Mouse (Mus musculus) urinary bladder, postnatal 36 days (tissue): Measurements from ENCODE around the gene Snap47.
A peak's percentile ranks its signal among the peaks of the same experiment; 100 is the strongest.

Experiments
- DNase-seq, 2 experiments: peaks; one replicate each; pipeline ENCODE4 v3.0.0; 2022; ENCODE audit warnings: low spot score in 2 of 2, mixed read lengths in 1 of 2

Gene Snap47

DNA sequence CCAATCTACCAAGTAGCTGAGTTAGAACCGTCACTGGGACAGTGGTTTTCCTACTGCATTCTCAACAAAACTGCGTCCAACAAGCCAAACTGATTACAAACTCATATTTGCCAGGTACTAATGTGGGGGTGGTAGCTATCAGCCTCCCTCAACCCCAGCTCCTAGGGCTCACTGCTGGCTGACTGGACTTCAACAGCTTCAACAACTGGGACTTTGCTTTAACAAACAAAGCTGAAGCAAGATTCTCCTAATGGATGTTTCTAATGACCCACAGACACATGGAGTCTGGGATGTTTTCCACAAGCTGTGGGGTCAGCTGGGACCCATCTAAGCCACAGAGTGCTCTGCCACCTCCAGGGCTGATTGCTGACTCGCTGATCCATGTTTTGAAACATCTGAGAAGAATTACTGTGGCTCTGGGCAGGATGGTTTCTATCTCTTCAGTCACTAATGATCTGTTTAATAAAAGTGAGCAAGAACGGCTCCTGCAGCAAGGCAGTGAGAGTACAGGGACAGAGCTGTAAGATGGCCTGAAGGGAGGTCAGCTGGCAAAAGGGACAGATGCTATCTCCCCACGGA lies 27.9 kb downstream of the Snap47 start:
- DNase-seq, result no peak

DNA sequence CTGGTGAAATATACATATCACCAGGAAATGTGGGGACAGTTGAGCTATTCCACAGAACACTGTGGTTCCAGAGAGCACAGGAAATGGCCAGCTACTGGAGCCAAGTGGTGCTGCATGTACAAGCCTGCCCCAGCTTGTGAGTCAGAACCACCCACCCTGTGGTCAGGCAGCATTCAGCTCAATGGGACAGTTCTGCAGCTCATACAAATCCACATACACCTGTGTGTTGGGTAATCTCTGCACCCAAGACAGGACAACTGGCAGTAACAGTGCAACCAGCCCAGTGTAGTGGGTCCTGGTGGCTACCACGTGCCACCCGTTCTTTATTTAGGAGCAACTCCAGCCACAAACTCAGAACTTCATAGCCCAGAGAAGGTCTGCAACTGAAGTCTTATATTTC lies 29.0 kb downstream of the Snap47 start:
- peak; percentile 56 to 70 for DNase-seq

- DNase-seq, result no peak
Measured at GRCm38 (mm10) chr11:59421436-59421835, 29.6 kb downstream of the Snap47 start.

DNA sequence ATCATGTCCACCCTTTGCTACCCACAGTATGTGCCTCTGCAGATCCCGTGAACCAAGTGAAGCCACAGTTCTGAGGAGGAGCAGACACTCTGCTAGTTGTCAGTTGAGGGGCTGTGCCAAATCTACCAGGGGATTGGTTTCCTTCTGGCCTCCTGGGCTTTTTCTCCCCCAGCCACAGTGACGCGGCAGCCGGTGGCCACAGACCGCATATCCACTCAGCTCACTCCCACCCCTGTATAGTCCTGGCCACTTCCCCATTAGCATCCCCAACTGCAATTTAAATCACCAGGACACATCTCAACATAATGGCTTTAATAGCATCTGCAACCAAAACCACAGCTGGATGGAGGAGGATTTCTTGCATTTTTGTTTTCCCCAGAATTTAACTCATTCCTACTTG lies 32.3 kb downstream of the Snap47 start:
- DNase-seq, result no peak

DNA sequence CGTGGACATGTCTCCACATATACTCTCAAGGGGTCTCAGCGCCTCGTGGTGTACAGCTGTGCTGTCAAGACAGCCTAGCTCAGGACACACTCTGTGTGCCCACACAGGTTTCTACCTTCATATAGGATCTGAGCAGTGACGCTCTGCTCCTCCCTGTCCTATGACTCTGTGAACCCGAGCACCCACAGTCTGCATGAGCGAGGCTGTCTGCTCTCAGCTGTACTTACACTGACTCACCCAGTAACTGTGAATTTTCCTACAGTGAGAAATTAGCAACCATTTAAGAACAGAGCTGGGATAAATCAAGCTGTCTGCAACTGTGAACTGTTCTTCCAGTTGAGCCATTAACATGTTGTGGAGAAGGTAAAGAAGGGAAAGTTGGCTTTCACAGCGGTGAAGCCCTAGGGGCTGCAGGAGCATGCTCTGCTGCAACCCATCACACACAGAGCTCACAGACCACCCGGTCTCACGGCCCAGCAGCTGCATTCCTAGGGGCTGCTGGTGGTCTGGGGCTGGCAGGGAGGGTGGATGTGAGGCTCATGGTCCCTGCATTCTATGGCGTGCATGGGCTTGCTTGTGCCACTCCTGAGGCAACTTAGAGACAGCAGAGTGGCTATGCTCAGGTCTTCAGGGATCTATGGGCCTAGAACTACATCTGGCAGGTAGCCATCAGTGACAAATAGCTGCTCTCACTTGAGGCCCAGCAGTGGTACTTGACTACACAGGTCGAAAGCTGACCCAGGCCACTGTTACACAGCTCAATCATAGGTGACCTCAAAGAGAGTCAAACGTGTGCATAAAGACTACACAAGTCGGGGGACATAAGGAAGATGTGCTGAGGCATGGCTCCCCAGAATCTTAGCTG lies 37.8 kb downstream of the Snap47 start:
- DNase-seq, result no peak

- DNase-seq, result no peak
Measured at GRCm38 (mm10) chr11:59412058-59412457, 38.9 kb downstream of the Snap47 start.

GRCm38 (mm10) chr11:59410851-59411250 lies 40.1 kb downstream of the Snap47 start:
- DNase-seq, result no peak

GRCm38 (mm10) chr11:59405761-59406160 lies 45.2 kb downstream of the Snap47 start:
- no peak for DNase-seq

- DNase-seq, result no peak
Measured at GRCm38 (mm10) chr11:59400876-59401275, 50.1 kb downstream of the Snap47 start.

DNA sequence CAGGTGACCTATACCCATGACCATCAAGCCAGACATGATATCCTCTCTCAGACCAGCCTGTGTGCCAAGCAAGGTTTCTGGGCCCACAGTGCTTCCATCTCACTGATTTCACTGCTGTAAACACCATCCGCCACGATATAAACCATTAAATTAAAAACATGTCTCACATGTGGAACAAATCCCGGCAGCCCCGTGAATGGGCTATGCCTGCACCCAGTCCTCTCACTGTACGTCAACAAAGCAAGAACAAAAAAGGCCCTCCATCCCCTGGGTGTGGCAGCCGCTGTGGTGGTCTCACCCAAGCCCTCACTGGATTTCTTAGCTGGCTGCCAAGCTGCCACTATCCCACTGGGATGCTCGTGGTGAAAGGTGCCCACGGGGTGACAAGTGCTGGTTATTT lies 51.2 kb downstream of the Snap47 start:
- DNase-seq, result no peak

DNA sequence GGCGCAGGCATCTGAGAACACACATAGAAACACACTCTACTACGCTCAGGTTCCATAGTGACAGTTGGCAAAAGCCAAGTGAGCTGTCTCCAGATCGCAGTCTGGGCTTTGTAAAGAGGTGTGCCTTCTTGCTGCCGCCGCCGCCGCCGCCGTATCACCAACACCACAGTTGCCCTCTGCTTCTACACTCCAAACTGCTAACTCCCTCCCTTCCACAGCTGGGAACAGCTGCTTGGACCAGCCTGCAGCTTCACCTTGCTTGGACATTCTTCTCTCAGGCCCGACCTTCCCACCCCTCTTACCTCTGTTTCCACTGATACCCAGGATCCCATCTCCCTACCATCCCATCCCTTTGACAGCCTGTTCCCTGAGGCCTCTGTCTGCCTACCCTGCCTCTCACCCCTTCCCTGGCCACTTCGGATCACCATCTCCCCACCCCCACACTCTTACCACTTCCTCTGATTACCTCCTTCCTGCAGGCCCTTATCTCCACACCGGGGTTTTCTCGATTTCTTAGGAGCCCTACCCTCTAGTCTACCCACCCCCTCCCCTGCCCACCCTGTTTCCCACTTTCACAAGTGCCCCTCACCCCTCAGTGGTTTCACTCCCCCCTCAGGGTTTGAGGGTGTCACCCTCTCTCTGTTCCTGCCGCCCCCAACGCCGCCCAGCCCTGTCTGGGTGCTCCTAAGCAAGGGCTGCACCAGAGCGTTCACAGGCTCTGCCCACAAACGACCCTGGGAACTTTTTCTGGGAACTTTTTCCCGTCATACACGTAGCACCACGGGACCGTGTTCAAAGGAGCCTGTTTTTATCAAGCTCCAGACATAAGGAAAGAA lies 53.2 kb downstream of the Snap47 start:
- no peak for DNase-seq

DNA sequence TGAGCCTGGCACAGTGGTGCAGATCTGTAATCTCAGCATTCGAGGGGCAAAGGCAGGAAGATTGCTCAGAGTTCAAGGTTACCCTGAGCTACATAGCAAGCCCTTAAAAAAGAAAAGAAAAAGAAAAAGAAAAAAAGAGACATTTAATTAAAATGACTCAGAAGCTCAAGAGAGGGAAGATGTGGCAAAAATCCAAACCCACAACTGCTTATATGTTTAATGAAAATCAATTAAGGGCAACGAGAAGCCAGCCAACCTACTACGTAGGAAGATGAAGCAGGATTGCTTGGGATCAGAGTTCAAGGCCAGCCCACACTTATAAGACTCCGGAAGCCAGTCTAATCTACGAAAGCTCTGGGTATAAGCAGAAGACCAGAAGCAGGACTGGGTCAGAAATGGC lies 56.5 kb downstream of the Snap47 start:
- DNase-seq, result no peak

DNA sequence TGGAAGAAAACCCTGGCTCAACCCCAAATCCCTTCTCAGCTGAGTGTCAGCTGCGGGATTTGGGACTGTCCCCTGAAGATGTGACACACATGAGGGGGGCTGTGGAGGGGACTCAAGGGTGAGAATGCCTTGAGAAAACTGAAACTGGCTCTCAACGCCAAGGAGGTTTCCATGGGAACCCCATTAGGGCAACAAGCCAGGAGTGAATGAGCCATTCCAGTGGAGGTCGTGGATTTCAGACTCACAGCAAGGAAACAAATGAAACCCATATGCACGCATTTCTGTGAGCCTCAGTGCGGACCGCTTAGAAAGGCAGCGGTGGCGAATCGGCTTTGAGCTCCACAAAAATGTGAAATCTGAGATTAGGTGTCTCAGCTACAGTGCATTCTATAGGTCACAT lies 57.4 kb downstream of the Snap47 start:
- peak in 1 of 2 experiments; percentile 13 for DNase-seq

DNA sequence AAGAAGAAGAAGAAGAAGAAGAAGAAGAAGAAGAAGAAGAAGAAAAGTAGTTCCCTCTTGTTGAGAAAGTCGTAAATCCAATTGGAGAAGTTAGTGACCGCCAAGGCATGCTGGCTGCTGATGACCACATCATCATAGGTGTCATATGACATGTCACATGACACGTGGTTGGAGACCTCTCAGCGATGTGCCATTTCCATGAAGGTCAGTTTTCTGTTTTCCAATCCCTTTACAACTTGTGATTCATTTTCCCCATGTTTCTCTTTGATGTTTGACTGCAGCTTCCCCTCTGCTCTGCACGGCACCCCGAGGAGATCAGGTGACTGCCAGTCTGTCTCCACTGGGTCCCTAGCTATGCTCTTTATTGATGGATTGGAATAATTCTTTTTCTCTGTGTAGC lies 58.7 kb downstream of the Snap47 start:
- no peak for DNase-seq

DNA sequence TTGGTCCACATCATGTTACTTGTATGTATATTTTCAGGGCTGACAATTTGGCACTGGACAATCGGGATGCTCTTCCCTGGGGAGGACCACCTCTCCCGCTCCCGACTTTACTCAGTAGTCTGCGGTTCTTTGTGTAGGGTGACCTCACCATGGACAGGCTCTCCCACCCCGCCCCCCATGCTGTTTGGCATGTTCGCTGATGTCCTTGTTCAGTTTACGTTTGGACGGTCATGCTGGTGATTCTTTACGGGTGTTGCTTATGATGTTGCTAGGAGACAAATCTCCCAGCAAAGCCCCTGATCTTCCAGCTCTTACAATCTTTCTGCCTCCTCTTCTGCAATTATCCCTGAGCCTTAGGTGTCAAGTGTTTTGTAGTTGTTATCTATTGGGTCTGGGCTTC lies 60.5 kb downstream of the Snap47 start:
- DNase-seq, result no peak

DNA sequence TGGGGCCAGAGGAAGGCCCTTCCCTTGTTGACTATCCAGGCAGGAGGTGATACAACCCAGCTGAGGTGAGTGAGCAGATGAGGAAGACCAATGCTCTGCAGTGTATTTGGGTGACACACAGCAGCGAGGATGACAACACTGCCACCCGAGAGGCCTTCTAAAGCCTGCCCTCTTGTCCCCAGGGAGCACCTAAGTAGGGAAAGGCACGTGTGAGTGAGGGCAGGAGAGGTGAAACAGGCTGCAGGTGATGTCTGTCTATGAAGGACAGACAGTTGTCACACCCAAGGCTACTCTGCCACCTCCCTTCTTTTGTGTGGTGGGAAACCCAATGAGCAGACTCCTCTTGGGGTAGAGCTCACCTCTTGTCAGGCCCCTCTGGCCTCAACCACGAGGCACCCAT lies 61.4 kb downstream of the Snap47 start:
- DNase-seq, result no peak

DNA sequence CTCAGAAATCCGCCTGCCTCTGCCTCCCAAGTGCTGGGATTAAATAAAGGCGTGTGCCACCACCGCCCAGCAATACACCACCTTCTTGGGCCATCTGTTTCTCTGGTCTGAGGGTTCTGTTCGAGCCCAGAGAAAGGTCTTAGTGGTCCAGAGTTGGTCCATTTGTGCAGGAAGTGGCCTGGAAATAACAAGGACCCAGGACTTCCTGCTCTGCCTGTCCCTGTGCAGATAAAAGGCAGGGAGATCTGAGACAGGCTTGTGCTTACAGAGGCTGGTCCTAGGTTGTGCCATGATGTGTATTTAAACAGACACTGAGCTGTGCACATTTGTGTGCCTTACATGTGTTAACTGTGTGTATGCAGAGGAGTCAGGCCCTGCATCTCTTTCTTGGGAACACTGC lies 62.2 kb downstream of the Snap47 start:
- DNase-seq, result no peak

DNA sequence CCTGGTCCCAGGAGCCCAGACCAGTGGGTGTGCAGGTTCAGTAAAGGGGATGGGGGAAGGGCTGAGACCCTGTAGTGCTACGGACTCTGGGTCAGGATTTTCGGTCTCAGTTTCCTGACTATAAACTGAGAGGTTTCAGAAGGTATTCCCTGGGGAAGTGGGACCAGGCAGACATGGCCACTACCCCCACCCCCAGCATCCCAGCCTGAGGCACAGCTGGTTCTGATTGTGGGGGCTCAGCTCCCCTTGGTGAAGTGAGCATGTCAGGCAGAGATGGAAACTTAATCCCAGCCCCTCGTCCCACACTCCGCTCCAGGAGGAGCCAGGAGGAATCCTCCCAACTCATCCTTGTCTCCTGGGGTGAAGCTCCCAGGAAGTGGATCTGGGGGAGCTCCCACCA lies 63.5 kb downstream of the Snap47 start:
- DNase-seq, result no peak

DNA sequence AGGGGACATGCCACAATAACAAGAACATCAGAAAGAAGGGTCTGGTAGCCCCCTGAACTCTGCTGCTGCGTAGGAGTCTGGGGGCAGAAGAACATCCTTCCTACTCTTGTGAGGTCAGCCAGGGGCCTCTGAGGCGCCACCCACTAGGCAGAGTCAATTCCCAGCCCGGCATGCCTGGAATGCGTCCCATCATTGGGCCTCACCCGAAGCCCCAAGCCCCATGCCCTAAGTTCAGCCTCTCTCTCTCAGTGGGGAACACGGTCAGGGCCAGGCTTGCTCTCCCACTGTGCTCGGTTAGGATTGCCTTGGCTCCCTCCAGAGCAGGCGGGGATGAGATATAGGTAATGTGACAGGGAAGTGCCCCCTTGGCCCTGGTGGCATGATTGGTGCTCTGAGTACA lies 65.9 kb downstream of the Snap47 start:
- DNase-seq, result no peak

DNA sequence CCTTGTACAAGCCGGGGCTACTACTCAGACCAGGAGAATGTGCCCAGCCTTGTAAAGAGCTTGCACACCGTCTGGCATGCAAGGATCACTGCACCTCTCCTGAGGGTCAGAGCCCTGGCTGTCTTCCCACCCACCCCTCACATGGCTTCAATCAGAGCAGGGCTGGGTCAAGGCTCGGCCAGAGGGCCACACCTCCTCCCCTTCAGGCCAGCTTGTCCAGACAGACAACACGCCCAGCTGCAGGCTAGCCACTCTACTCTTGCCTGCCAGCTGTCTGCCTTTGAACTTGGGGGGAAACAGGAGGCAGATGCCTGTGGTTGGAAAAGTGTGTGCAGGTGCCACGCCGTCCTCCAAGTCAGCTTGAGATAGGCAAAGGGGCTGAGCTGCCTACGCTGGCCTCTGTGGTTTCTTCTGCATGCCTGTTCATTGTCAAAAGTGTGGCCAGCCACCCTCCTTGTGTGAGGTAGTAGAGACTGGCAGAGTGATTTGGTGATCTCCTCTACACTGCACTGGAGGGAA lies 66.5 kb downstream of the Snap47 start:
- peak; percentile 16 to 21 for DNase-seq

- DNase-seq, result no peak
Measured at GRCm38 (mm10) chr11:59379547-59379946, 71.4 kb downstream of the Snap47 start.

- no peak for DNase-seq
Measured at GRCm38 (mm10) chr11:59377999-59378398, 73.0 kb downstream of the Snap47 start.
